Mouse (Mus musculus): ENCODE results near the gene Rtbdn. TPM values are rescaled to one million over a fixed set of nuclear protein-coding genes. Genes with fewer than 3 reads are reported as not detected.

Rtbdn gene
- polyA plus RNA-seq, 1 experiment from 2014 or later, result 0.31 TPM

GRCm38 (mm10) chr8:84928456-84929306 lies 18.1 kb upstream of the Rtbdn start:
- Histone ChIP-seq H3K4me1 (replicated peaks) (0 out of 2 replicates have a peak, but pooled peaks cover 8% of the 10 kb centered on the region), H3K27ac (no peak overlapping the region), H3K4me2 (replicated peaks) (peak overlapping the region; percentile 65), H3K9ac (no peak overlapping the region), H3K36me3 (no peaks in the 10 kb centered on the region), H3K9me3 (no peaks in the 10 kb centered on the region), H3K4me3 (replicated peaks) (peak overlapping the region; percentile 27), H3K27me3 (replicated peaks) (peaks cover 34% of the 10 kb centered on the region)
- ATAC-seq, result peak; percentile 89
- WGBS, result 2% methylated on average over 51 of the region's 52 CpGs

- Histone ChIP-seq H3K9ac (no peak overlapping the region), H3K27ac (no peak overlapping the region), H3K9me3 (no peaks in the 10 kb centered on the region), H3K27me3 (replicated peaks) (peaks cover 53% of the 10 kb centered on the region), H3K36me3 (no peaks in the 10 kb centered on the region), H3K4me1 (replicated peaks) (0 out of 2 replicates have a peak, but pooled peaks cover 12% of the 10 kb centered on the region), H3K4me2 (replicated peaks) (no peak overlapping the region), H3K4me3 (replicated peaks) (no peak overlapping the region)
- no peak for ATAC-seq
- 83% methylated on average over 13 of the region's 13 CpGs for WGBS
Measured at GRCm38 (mm10) chr8:84930582-84930981, 16.2 kb upstream of the Rtbdn start.

DNA sequence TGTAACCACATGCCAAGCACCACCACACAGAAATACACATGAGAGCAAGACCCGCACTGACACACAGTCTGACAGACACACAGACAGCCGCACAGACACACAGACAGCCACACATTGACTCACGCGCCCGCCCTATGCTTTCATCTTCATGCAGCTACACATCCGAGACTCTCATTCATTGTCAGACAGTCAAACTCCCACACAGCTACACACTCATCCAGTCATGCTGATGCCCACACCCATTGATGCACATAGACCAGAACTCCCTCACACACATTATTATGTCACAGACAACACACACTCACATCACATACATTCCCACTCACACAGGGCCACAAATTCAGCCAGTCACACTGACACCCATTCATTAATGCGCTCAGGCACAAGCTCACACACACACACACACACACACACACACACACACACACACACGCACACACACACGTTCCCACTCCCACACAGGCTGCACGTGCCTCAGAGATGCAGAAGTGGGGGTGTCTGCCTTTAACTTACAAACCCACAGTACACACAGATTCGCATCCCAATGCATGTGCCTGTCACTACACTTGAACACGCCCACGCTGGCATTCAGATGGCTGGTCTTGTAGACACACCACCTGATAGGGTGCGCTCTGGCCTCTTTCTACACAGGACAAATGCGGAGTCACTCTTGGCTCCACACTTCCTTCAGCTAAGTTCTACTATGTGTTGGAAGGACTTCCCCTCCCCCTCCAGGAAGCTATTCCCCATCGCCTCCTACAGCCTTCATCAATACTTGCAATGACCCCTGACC lies 12.8 kb upstream of the Rtbdn start:
- ATAC-seq, result no peak
- H3K4me3 ChIP-seq (replicated peaks), result no peak overlapping the region
- H3K36me3 ChIP-seq, result no peaks in the 10 kb centered on the region
- H3K27me3 ChIP-seq (replicated peaks), result peaks cover 76% of the 10 kb centered on the region
- peaks cover 18% of the 10 kb centered on the region for H3K4me1 ChIP-seq (replicated peaks)
- H3K9me3 ChIP-seq, result no peaks in the 10 kb centered on the region
- H3K27ac ChIP-seq, result no peak overlapping the region
- no peak overlapping the region for H3K9ac ChIP-seq
- H3K4me2 ChIP-seq (replicated peaks), result no peak overlapping the region
- WGBS, result 80% methylated on average over 16 of the region's 16 CpGs

DNA sequence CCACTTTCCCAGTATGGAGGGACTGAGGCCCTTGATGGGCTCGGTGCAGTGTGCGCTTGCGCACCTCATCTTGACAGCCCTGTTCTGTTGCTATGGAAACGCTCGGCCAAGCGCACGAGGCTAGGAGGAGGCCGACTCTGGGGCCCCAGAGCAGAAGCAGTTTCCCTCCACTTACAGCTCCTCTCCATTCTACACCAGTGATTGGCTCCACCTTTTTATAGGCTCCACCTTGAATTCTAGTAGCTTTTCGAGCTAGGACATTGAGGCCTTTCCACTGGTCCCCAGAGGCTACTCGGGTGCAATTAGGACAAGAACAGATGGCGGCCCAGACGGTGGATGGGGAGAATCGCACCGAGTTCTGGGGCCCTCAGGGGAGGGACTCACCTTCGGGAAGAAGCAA lies 11.9 kb upstream of the Rtbdn start:
- WGBS, result 2% methylated on average over 15 of the region's 15 CpGs

DNA sequence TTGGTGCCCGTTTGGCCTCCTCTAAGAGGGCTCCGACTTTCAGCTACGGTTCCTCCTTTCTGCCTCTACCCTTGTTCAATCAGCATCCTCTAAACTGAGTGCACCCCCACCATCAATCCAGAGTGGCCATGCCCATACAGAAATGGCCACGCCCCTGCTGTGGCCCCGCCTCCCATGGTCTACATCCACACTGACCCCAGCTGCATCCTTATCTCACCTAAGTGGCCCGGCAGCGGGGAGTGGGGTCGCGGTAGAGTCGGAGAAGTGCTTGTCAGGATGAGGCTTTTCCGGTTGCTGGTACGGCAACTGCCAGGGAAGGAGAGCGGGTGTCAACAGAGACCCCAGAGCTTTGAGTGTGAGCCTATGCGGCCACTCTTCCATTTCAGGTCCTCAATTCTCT lies 11.3 kb upstream of the Rtbdn start:
- ATAC-seq, result peak; percentile 50
- peaks cover 61% of the 10 kb centered on the region for H3K27me3 ChIP-seq (replicated peaks)
- H3K4me3 ChIP-seq (replicated peaks), result no peak overlapping the region
- peaks cover 13% of the 10 kb centered on the region for H3K4me1 ChIP-seq (replicated peaks)
- no peaks in the 10 kb centered on the region for H3K9me3 ChIP-seq
- no peak overlapping the region for H3K27ac ChIP-seq
- 5% methylated on average over 14 of the region's 14 CpGs for WGBS
- no peak overlapping the region for H3K9ac ChIP-seq
- H3K4me2 ChIP-seq (replicated peaks), result 0 out of 2 replicates have a peak overlapping the region, but pooled peaks have one; percentile 1
- H3K36me3 ChIP-seq, result no peaks in the 10 kb centered on the region

More for the DNA sequence above, 11.9 kb upstream of the Rtbdn start:
- peak; percentile 57 for ATAC-seq
- Histone ChIP-seq H3K9ac (no peak overlapping the region), H3K9me3 (no peaks in the 10 kb centered on the region), H3K4me1 (replicated peaks) (peaks cover 13% of the 10 kb centered on the region), H3K27me3 (replicated peaks) (peaks cover 67% of the 10 kb centered on the region), H3K27ac (no peak overlapping the region), H3K36me3 (no peaks in the 10 kb centered on the region), H3K4me2 (replicated peaks) (peak overlapping the region; percentile 23; the same call in 1 of the 2 replicates), H3K4me3 (replicated peaks) (no peak overlapping the region)

DNA sequence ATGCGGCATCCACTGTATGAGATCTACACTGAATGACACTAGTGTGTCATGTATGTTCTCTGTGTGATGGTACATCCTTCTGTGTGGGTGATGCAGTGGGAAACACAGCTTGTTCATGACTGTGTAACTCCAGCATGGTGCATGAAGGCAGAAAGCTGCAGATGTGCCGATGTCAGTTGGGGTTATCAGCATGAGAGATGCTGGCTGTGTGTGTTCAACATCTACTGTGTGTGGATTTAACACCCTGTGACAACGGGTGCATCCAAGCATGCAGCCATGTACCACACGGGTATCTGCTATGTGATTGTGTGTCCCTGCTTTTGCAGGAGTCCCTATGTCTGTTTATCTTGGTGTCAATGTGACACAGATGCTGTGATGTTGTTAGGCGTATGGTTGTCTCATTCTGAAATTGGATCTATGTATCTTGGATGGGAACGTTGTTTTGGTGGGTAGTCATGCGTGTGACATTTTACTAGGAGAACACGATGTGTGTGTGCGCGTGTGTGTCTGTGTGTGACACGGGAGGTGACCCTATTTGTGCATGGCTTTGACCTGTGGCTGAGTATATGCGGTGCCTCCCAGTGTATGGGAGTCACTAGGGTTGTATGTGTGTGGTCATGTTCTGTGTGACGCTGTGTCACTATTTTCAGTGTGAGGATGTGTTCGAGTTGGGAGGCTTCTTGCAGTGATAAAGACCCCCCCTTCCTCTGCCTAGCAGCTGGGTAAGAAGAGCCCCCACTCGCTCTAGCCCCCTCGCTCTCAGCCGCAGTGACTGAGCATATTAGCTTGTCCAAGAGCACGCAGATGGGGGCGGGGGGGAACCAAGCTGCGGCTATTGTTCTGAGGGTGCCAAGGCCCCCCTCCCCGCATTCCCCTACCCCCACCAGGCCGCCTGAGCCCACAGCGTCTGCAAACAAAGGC lies 10.5 kb upstream of the Rtbdn start:
- peak overlapping the region; percentile 85 for H3K4me2 ChIP-seq (replicated peaks)
- H3K4me1 ChIP-seq (replicated peaks), result peaks cover 13% of the 10 kb centered on the region
- H3K36me3 ChIP-seq, result no peaks in the 10 kb centered on the region
- H3K9me3 ChIP-seq, result no peaks in the 10 kb centered on the region
- H3K27me3 ChIP-seq (replicated peaks), result peaks cover 56% of the 10 kb centered on the region
- peak overlapping the region; percentile 43 for H3K4me3 ChIP-seq (replicated peaks)
- ATAC-seq, result 0 out of 2 replicates have a peak, but pooled peaks have one; percentile 3
- no peak overlapping the region for H3K27ac ChIP-seq
- WGBS, result 26% methylated on average over 23 of the region's 23 CpGs
- H3K9ac ChIP-seq, result peak overlapping the region; percentile 18; the same call in 1 of the 2 replicates

- H3K9ac ChIP-seq, result peak within 1 kb of the TSS; percentile 18; the same call in 1 of the 2 replicates
- peaks cover 55% of the 10 kb centered on the region for H3K27me3 ChIP-seq (replicated peaks)
- no peak within 1 kb of the TSS for H3K27ac ChIP-seq
- H3K4me3 ChIP-seq (replicated peaks), result peak within 1 kb of the TSS; percentile 43
- peaks cover 13% of the 10 kb centered on the region for H3K4me1 ChIP-seq (replicated peaks)
- peak; percentile 77 for ATAC-seq
- H3K9me3 ChIP-seq, result no peaks in the 10 kb centered on the region
- peak within 1 kb of the TSS; percentile 85 for H3K4me2 ChIP-seq (replicated peaks)
- H3K36me3 ChIP-seq, result no peaks in the 10 kb centered on the region
- 0% methylated on average over 44 of the region's 50 CpGs for WGBS
Measured at GRCm38 (mm10) chr8:84936962-84937546, 9.7 kb upstream of the Rtbdn start, which contains the start of gene Mast1. Gene Mast1 (minus strand): TSS chr8:84937359.

- no peaks in the 10 kb centered on the region for H3K9me3 ChIP-seq
- H3K27ac ChIP-seq, result no peak overlapping the region
- no peak for ATAC-seq
- peak overlapping the region; percentile 85; the same call in 1 of the 2 replicates for H3K4me2 ChIP-seq (replicated peaks)
- no peak overlapping the region for H3K9ac ChIP-seq
- 63% methylated on average over 13 of the region's 13 CpGs for WGBS
- no peak overlapping the region for H3K4me3 ChIP-seq (replicated peaks)
- H3K4me1 ChIP-seq (replicated peaks), result peaks cover 13% of the 10 kb centered on the region
- H3K36me3 ChIP-seq, result no peaks in the 10 kb centered on the region
- H3K27me3 ChIP-seq (replicated peaks), result peaks cover 49% of the 10 kb centered on the region
Measured at GRCm38 (mm10) chr8:84937620-84938485, 8.9 kb upstream of the Rtbdn start.

DNA sequence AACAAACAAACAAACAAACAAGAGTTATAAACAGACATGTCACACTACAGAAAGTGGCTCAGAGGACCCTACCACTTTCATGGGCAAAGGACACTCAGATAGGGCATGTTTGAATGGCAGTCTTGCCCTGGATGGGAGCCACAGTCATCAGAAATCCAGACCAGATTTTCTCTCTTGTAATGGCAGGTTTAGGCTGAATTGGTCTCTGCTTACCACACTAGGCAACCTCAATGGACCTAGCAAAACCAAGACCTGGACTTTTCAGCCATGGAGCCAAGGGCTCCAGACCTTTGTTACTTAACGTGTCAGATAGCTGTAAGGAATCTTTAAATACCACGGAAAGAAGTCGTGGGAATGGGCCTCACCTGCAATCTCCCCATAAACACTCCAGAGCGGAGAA lies 3.1 kb upstream of the Rtbdn start:
- Histone ChIP-seq H3K4me2 (replicated peaks) (no peak overlapping the region), H3K27ac (no peak overlapping the region), H3K4me3 (replicated peaks) (no peak overlapping the region), H3K36me3 (no peaks in the 10 kb centered on the region), H3K9ac (no peak overlapping the region), H3K27me3 (replicated peaks) (peaks cover 48% of the 10 kb centered on the region), H3K9me3 (no peaks in the 10 kb centered on the region), H3K4me1 (replicated peaks) (peaks cover 21% of the 10 kb centered on the region)
- 16% methylated on average over 4 of the region's 4 CpGs for WGBS
- ATAC-seq, result no peak

GRCm38 (mm10) chr8:84944478-84945160 lies 2.2 kb upstream of the Rtbdn start:
- Histone ChIP-seq H3K4me1 (replicated peaks) (peaks cover 21% of the 10 kb centered on the region), H3K4me3 (replicated peaks) (peak overlapping the region; percentile 9; the same call in 1 of the 2 replicates), H3K27me3 (replicated peaks) (peaks cover 47% of the 10 kb centered on the region), H3K9me3 (no peaks in the 10 kb centered on the region), H3K27ac (no peak overlapping the region), H3K4me2 (replicated peaks) (peak overlapping the region; percentile 39), H3K36me3 (no peaks in the 10 kb centered on the region), H3K9ac (no peak overlapping the region)
- 4% methylated on average over 26 of the region's 26 CpGs for WGBS
- ATAC-seq, result peak; percentile 78

All from intestine, embryonic 15.5 days (tissue).